Mouse (Mus musculus) embryonic fibroblast, embryonic 13.5 days (primary cell): ENCODE measurements around the gene Fam219a.

Source experiments
- CTCF ChIP-seq: IDR thresholded peaks from 2 replicates; pipeline ENCODE4 v1.5.1; 2011; ENCODE audit warnings: mild to moderate bottlenecking, control low read depth, low read length, moderate library complexity, borderline replicate concordance; ENCODE audit not compliant: insufficient read depth
- POLR2A ChIP-seq: IDR thresholded peaks from 2 replicates; pipeline ENCODE4 v1.6.1; 2011; ENCODE audit warnings: low read depth, mild to moderate bottlenecking, control low read depth, low read length, moderate library complexity

- no peak for TF ChIP-seq CTCF
- TF ChIP-seq POLR2A = no peak
Observed at GRCm38 (mm10) chr4:41507998-41508397, 61.3 kb downstream of the Fam219a start.
